Mouse (Mus musculus) ES-E14 (cell line): ENCODE data around the gene Eps15l1.

Source experiments
- CHD2 ChIP-seq: IDR thresholded peaks from 2 replicates; pipeline ENCODE4 v1.6.1; 2014; ENCODE audit warnings: mild to moderate bottlenecking, low read depth, low read length, inconsistent platforms
- ZC3H11A ChIP-seq: IDR thresholded peaks from 2 replicates; pipeline ENCODE4 v1.6.1; 2012; ENCODE audit warnings: low read depth, mild to moderate bottlenecking, inconsistent platforms, low read length, borderline replicate concordance
- ZNF384 ChIP-seq: IDR thresholded peaks from 2 replicates; pipeline ENCODE4 v1.6.1; 2012; ENCODE audit warnings: low read depth, low read length, inconsistent platforms

DNA sequence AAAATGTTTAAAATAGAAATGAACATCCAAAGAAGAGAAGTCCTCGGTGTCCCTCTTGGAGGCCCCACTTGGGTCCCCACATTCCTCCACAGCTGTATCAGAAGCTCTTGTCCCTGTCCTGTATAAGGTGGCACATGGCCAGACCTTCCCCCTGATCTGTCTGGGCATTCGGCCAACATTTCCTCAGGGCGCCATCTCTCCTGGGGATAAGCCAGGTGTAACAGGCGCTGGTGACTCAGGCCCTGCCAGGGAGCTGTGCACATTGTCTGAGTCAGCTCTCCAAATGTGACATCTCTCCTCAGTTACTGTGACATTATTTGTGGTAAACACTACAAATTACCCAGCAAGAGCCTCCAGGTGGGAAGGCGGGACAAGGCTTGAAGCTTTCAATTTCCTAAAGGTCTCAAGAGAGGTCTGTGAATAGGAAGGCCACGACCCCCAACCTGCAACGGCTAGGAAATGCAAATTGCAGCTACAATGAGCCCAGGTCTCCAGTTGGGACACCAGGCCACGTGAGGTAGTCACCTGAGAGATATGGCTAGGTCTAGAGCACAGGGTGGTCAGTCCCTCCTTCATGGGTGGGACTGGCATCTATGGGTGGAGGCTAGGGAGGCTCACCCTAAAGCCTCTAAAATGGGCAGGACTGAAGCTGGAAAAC, 110.3 kb downstream of the Eps15l1 start:
- no peak for TF ChIP-seq ZC3H11A
- TF ChIP-seq ZNF384, result no peak
- TF ChIP-seq CHD2, result no peak
